Mouse (Mus musculus) brain, embryonic 14.5 days (tissue): ENCODE measurements around the gene Hnrnpdl.

Experiments used
- CTCF ChIP-seq: fragments of 200-500 bp; IDR thresholded peaks from 2 replicates; pipeline ENCODE4 v1.5.1; 2012; ENCODE audit warnings: inconsistent platforms, mild to moderate bottlenecking, moderate library complexity, borderline replicate concordance; ENCODE audit not compliant: insufficient read depth, insufficient read length; ENCODE audit errors: extremely low read depth
- POLR2A ChIP-seq: fragments of 200-500 bp; IDR thresholded peaks from 2 replicates; pipeline ENCODE4 v1.6.1; 2012; ENCODE audit warnings: mild to moderate bottlenecking, inconsistent platforms, borderline replicate concordance; ENCODE audit not compliant: poor library complexity, insufficient read depth, insufficient read length, severe bottlenecking; ENCODE audit errors: extremely low read depth

GRCm38 (mm10) chr5:100060876-100061275, 21.4 kb upstream of the Hnrnpdl start:
- no peak for TF ChIP-seq CTCF
- TF ChIP-seq POLR2A, result no peak
